Mouse (Mus musculus) intestine, embryonic 16.5 days (tissue): ENCODE data around the gene Zzz3. TPM values are rescaled to one million over a fixed set of nuclear protein-coding genes. Genes with fewer than 3 reads are reported as not detected.

Experiments used
- ATAC-seq: fragments of 200-750 bp; cut with Nextera tagmentation; 2 replicates; pipeline ENCODE4 v1.8.0; 2017; ENCODE audit warnings: moderate TSS enrichment, moderate library complexity
- H3K27ac ChIP-seq: fragments of 300-500 bp; sonication (generic); 2 replicates; pipeline ENCODE4 v1.5.1; 2014; ENCODE audit warnings: mild to moderate bottlenecking, low read length
- H3K27me3 ChIP-seq: fragments of 300-500 bp; sonication (generic); replicated peaks from 2 replicates; pipeline ENCODE4 v1.6.1; 2014; ENCODE audit warnings: low read length, control low read depth, mixed read lengths; ENCODE audit not compliant: control insufficient read depth, insufficient read depth
- H3K36me3 ChIP-seq: fragments of 300-500 bp; sonication (generic); 2 replicates; pipeline ENCODE4 v1.6.1; 2014; ENCODE audit warnings: low read length, control low read depth; ENCODE audit not compliant: control insufficient read depth, insufficient read depth
- H3K4me1 ChIP-seq: fragments of 300-500 bp; sonication (generic); 2 replicates; pipeline ENCODE4 v1.6.1; 2014; ENCODE audit warnings: low read length, control low read depth, mixed read lengths; ENCODE audit not compliant: control insufficient read depth, insufficient read depth
- H3K4me2 ChIP-seq: fragments of 300-500 bp; sonication (generic); 2 replicates; pipeline ENCODE4 v1.6.1; 2014; ENCODE audit warnings: low read depth, low read length, control low read depth
- H3K4me3 ChIP-seq: fragments of 300-500 bp; sonication (generic); 2 replicates; pipeline ENCODE4 v1.5.1; 2014; ENCODE audit warnings: mild to moderate bottlenecking, low read length
- H3K9ac ChIP-seq: fragments of 300-500 bp; sonication (generic); 2 replicates; pipeline ENCODE4 v1.6.1; 2014; ENCODE audit warnings: low read depth, low read length
- H3K9me3 ChIP-seq: fragments of 300-500 bp; sonication (generic); 2 replicates; pipeline ENCODE4 v1.6.1; 2016; ENCODE audit warnings: low read length, control low read depth; ENCODE audit not compliant: control insufficient read depth
- WGBS: fragments of 180-500 bp; shearing (Covaris S2); extraction: QIAGEN DNeasy Blood & Tissue Kit; methylation state at CpG from one replicate; pipeline ENCODE4 v1.1.7; 2014; 5-methylcytosine and 5-hydroxymethylcytosine counted together
- polyA plus RNA-seq: library from polyadenylated mRNA; unstranded; fragments of >200 nt; fragmentation: Nextera tagmentation; extraction: Ambion mirVana; gene quantifications from 2 replicates; pipeline ENCODE4 v1.2.1, GENCODE M21; 2015

The Zzz3 gene
- polyA plus RNA-seq, 1 experiment from 2014 or later: 30.7 TPM

- Histone ChIP-seq H3K36me3 (no peaks in the 10 kb centered on the region), H3K9me3 (no peaks in the 10 kb centered on the region), H3K27me3 (no peaks in the 10 kb centered on the region), H3K4me1 (peaks cover 36% of the 10 kb centered on the region), H3K27ac (peak overlapping the region; percentile 43), H3K9ac (no peak overlapping the region), H3K4me3 (no peak overlapping the region), H3K4me2 (no peak overlapping the region)
- no peak for ATAC-seq
- WGBS: 61% methylated on average over 10 of the region's 10 CpGs
Measured at GRCm38 (mm10) chr3:152353434-152354177, 41.7 kb upstream of the Zzz3 start.

- H3K9ac ChIP-seq: no peak overlapping the region
- ATAC-seq: 0 out of 2 replicates have a peak, but pooled peaks have one; percentile 11
- H3K36me3 ChIP-seq: no peaks in the 10 kb centered on the region; the same call in 1 of the 2 replicates
- no peak overlapping the region for H3K4me3 ChIP-seq
- no peak overlapping the region for H3K27ac ChIP-seq
- H3K27me3 ChIP-seq: no peaks in the 10 kb centered on the region
- no peak overlapping the region for H3K4me2 ChIP-seq
- peaks cover 28% of the 10 kb centered on the region for H3K4me1 ChIP-seq
- no peaks in the 10 kb centered on the region for H3K9me3 ChIP-seq
- 35% methylated on average over 5 of the region's 5 CpGs for WGBS
Measured at GRCm38 (mm10) chr3:152355361-152355760, 39.9 kb upstream of the Zzz3 start.

GRCm38 (mm10) chr3:152356751-152357150, 38.5 kb upstream of the Zzz3 start:
- Histone ChIP-seq H3K4me3 (no peak overlapping the region), H3K27ac (no peak overlapping the region), H3K36me3 (peaks cover 4% of the 10 kb centered on the region; the same call in 1 of the 2 replicates), H3K9ac (no peak overlapping the region), H3K4me1 (peaks cover 17% of the 10 kb centered on the region), H3K4me2 (no peak overlapping the region), H3K9me3 (no peaks in the 10 kb centered on the region), H3K27me3 (no peaks in the 10 kb centered on the region)
- WGBS: 89% methylated on average over 9 of the region's 9 CpGs
- ATAC-seq: no peak

DNA sequence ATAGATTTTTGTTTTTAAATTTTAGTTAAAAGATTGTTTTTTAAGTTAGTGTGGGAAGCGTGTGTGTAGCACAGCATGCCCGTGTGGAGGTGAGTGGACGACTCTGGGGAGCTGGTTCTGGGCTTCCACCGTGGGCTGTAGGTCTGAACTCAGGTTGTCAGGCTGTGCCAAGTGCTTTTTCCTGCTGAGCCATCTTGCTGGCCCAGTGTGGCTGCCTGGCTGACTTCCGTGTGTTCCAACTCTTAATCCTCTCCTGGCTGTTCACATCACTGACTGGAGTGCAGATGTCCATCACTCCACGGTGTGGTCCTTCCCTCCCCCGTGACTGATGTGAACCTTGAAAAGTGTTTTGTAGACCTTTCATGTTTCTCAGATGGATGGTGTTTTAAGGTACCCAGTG, 36.1 kb upstream of the Zzz3 start:
- Histone ChIP-seq H3K9me3 (no peaks in the 10 kb centered on the region), H3K36me3 (peaks cover 14% of the 10 kb centered on the region), H3K4me1 (peaks cover 5% of the 10 kb centered on the region; the same call in 1 of the 2 replicates), H3K4me3 (no peak overlapping the region), H3K9ac (no peak overlapping the region), H3K27me3 (no peaks in the 10 kb centered on the region), H3K4me2 (no peak overlapping the region), H3K27ac (no peak overlapping the region)
- no peak for ATAC-seq
- WGBS: 88% methylated on average over 7 of the region's 7 CpGs

GRCm38 (mm10) chr3:152364181-152364580, 31.1 kb upstream of the Zzz3 start:
- H3K9ac ChIP-seq: no peak overlapping the region
- H3K27me3 ChIP-seq: no peaks in the 10 kb centered on the region
- ATAC-seq: no peak
- WGBS: 80% methylated on average over 2 of the region's 2 CpGs
- no peak overlapping the region for H3K4me2 ChIP-seq
- no peak overlapping the region for H3K4me3 ChIP-seq
- H3K36me3 ChIP-seq: peaks cover 34% of the 10 kb centered on the region
- no peaks in the 10 kb centered on the region for H3K9me3 ChIP-seq
- no peak overlapping the region for H3K27ac ChIP-seq
- H3K4me1 ChIP-seq: no peaks in the 10 kb centered on the region

DNA sequence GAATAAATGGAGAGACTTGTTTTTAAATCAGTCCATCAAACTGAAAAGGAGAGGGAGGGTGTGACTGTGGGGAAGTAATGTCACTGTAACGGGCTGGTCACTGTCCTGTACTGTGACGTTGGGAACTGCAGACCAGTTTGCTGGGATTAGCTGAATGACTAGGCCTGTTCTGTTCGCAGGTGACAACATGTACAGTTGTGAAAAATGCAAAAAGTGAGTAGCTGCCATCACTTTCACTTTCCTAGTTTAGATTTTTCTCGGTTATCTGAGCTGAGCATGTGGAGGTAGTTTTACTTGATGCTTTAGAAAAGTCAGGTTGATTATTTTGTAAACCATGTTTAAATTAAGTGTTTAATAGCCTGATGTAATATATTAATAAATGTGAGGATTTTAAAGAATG, 19.2 kb upstream of the Zzz3 start:
- H3K9me3 ChIP-seq: no peaks in the 10 kb centered on the region
- H3K4me2 ChIP-seq: no peak overlapping the region
- no peak for ATAC-seq
- H3K27me3 ChIP-seq: no peaks in the 10 kb centered on the region
- no peak overlapping the region for H3K9ac ChIP-seq
- no peaks in the 10 kb centered on the region; the same call in 1 of the 2 replicates for H3K4me1 ChIP-seq
- no peak overlapping the region for H3K27ac ChIP-seq
- no peak overlapping the region for H3K4me3 ChIP-seq
- 83% methylated on average over 4 of the region's 4 CpGs for WGBS
- H3K36me3 ChIP-seq: peaks cover 11% of the 10 kb centered on the region

DNA sequence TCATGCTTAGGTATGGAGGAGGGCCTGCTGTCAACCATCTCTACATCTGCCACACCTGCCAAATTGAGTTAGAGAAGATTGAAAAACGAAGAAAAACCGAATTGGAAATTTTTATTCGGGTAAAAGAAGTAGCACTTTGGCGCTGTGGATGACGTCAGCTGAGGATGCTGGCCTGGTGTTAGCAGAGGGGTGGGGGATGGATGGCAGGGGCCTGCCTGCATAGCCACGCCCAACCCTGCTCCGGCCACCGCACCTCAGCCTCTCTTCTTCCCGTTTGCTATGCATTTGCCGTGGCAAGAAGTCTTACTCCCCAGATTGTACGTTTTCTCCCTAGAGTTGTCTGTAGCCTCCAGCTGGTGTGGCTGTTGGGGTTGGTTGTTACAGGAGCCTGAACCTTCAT, 11.2 kb upstream of the Zzz3 start:
- no peak for ATAC-seq

GRCm38 (mm10) chr3:152396278-152396987, 1.2 kb downstream of the Zzz3 start:
- under 1% methylated on average over 88 of the region's 102 CpGs for WGBS
- peak overlapping the region; percentile 95 for H3K9ac ChIP-seq
- peak overlapping the region; percentile 99 for H3K27ac ChIP-seq
- H3K36me3 ChIP-seq: no peaks in the 10 kb centered on the region
- H3K4me2 ChIP-seq: peak overlapping the region; percentile 81
- no peaks in the 10 kb centered on the region for H3K27me3 ChIP-seq
- peaks cover 32% of the 10 kb centered on the region for H3K4me1 ChIP-seq
- ATAC-seq: peak; percentile 87
- no peaks in the 10 kb centered on the region for H3K9me3 ChIP-seq
- peak overlapping the region; percentile 79 for H3K4me3 ChIP-seq

More for the DNA sequence above, 11.2 kb upstream of the Zzz3 start:
- no peaks in the 10 kb centered on the region for H3K4me1 ChIP-seq
- H3K36me3 ChIP-seq: peaks cover 19% of the 10 kb centered on the region
- no peak overlapping the region for H3K9ac ChIP-seq
- WGBS: 66% methylated on average over 11 of the region's 11 CpGs
- H3K27ac ChIP-seq: no peak overlapping the region
- no peak overlapping the region for H3K4me2 ChIP-seq
- H3K9me3 ChIP-seq: no peaks in the 10 kb centered on the region
- no peak overlapping the region for H3K4me3 ChIP-seq
- H3K27me3 ChIP-seq: no peaks in the 10 kb centered on the region

GRCm38 (mm10) chr3:152396988-152397314, 1.7 kb downstream of the Zzz3 start:
- peaks cover 37% of the 10 kb centered on the region for H3K4me1 ChIP-seq
- peak overlapping the region; percentile 99 for H3K27ac ChIP-seq
- no peaks in the 10 kb centered on the region for H3K9me3 ChIP-seq
- no peaks in the 10 kb centered on the region for H3K36me3 ChIP-seq
- H3K9ac ChIP-seq: peak overlapping the region; percentile 95
- ATAC-seq: no peak
- peak overlapping the region; percentile 79 for H3K4me3 ChIP-seq
- H3K27me3 ChIP-seq: no peaks in the 10 kb centered on the region
- 1% methylated on average over 10 of the region's 10 CpGs for WGBS
- H3K4me2 ChIP-seq: peak overlapping the region; percentile 81
